Mouse (Mus musculus) hindbrain, embryonic 14.5 days (tissue): Measurements from ENCODE around the gene Cd59a. TPM values are rescaled to one million over a fixed set of nuclear protein-coding genes. Genes with fewer than 3 reads are reported as not detected.

Source experiments
- ATAC-seq: fragments of 200-750 bp; cut with Nextera tagmentation; 2 replicates; pipeline ENCODE4 v1.8.0; 2017; ENCODE audit warnings: moderate number of reproducible peaks, mild to moderate bottlenecking, moderate TSS enrichment, moderate library complexity; ENCODE audit not compliant: low FRiP score
- DNase-seq: peaks from one replicate; pipeline ENCODE4 v3.0.0-alpha.2; 2015; ENCODE audit warnings: low spot score
- H3K27ac ChIP-seq: fragments of 300-500 bp; sonication (generic); 2 replicates; pipeline ENCODE4 v1.5.1; 2014; ENCODE audit warnings: mild to moderate bottlenecking, moderate library complexity
- H3K27me3 ChIP-seq: fragments of 300-500 bp; sonication (generic); 2 replicates; pipeline ENCODE4 v1.6.1; 2014; ENCODE audit warnings: mild to moderate bottlenecking, low read length, mixed read lengths; ENCODE audit not compliant: control insufficient read depth, insufficient read depth
- H3K36me3 ChIP-seq: fragments of 300-500 bp; sonication (generic); replicated peaks from 2 replicates; pipeline ENCODE4 v1.6.1; 2014; ENCODE audit not compliant: control insufficient read depth, insufficient read depth
- H3K4me1 ChIP-seq: fragments of 300-500 bp; sonication (generic); replicated peaks from 2 replicates; pipeline ENCODE4 v1.6.1; 2014; ENCODE audit warnings: antibody characterized with exemption, low read length, mixed read lengths; ENCODE audit not compliant: control insufficient read depth, insufficient read depth
- H3K4me2 ChIP-seq: fragments of 300-500 bp; sonication (generic); replicated peaks from 2 replicates; pipeline ENCODE4 v1.6.1; 2014; ENCODE audit warnings: mild to moderate bottlenecking, moderate library complexity
- H3K4me3 ChIP-seq: fragments of 300-500 bp; sonication (generic); replicated peaks from 2 replicates; pipeline ENCODE4 v1.5.1; 2014; ENCODE audit warnings: mild to moderate bottlenecking, low read length
- H3K9ac ChIP-seq: fragments of 300-500 bp; sonication (generic); 2 replicates; pipeline ENCODE4 v1.6.1; 2014
- H3K9me3 ChIP-seq: fragments of 300-500 bp; sonication (generic); 2 replicates; pipeline ENCODE4 v1.6.1; 2016; ENCODE audit warnings: low read length; ENCODE audit not compliant: control insufficient read depth
- WGBS: fragments of 180-500 bp; shearing (Covaris S2); extraction: QIAGEN DNeasy Blood & Tissue Kit; methylation state at CpG from one replicate; pipeline ENCODE4 v1.1.7; 2014; 5-methylcytosine and 5-hydroxymethylcytosine counted together
- polyA plus RNA-seq: library from polyadenylated mRNA; unstranded; fragments of >200 nt; fragmentation: Nextera tagmentation; extraction: Ambion mirVana; gene quantifications from 2 replicates; pipeline ENCODE4 v1.2.1, GENCODE M21; 2014

Cd59a gene
- polyA plus RNA-seq, 1 experiment from 2014 or later = 16.6 TPM

GRCm38 (mm10) chr2:104147910-104148561 lies 52.4 kb downstream of the Cd59a start:
- DNase-seq (no peak), ATAC-seq (no peak)
- H3K4me2 ChIP-seq = no peak overlapping the region
- no peaks in the 10 kb centered on the region for H3K9me3 ChIP-seq
- H3K36me3 ChIP-seq = peaks cover 25% of the 10 kb centered on the region
- H3K9ac ChIP-seq = no peak overlapping the region
- no peak overlapping the region for H3K4me3 ChIP-seq
- WGBS = 74% methylated on average over 4 of the region's 4 CpGs
- H3K4me1 ChIP-seq = no peaks in the 10 kb centered on the region
- no peak overlapping the region for H3K27ac ChIP-seq
- H3K27me3 ChIP-seq = no peaks in the 10 kb centered on the region

- peaks cover 26% of the 10 kb centered on the region for H3K36me3 ChIP-seq
- no peak for ATAC-seq
- no peak overlapping the region for H3K4me2 ChIP-seq
- no peak overlapping the region for H3K27ac ChIP-seq
- no peak overlapping the region for H3K4me3 ChIP-seq
- DNase-seq = no peak
- H3K27me3 ChIP-seq = no peaks in the 10 kb centered on the region
- WGBS = 91% methylated on average over 6 of the region's 6 CpGs
- no peaks in the 10 kb centered on the region for H3K9me3 ChIP-seq
- no peaks in the 10 kb centered on the region for H3K4me1 ChIP-seq
- H3K9ac ChIP-seq = no peak overlapping the region
Measured at GRCm38 (mm10) chr2:104150608-104151397, 55.2 kb downstream of the Cd59a start.

GRCm38 (mm10) chr2:104153345-104153744 lies 57.7 kb downstream of the Cd59a start:
- Histone ChIP-seq H3K4me2 (no peak overlapping the region), H3K9ac (no peak overlapping the region), H3K9me3 (no peaks in the 10 kb centered on the region), H3K36me3 (peaks cover 20% of the 10 kb centered on the region), H3K4me1 (no peaks in the 10 kb centered on the region), H3K4me3 (no peak overlapping the region), H3K27ac (no peak overlapping the region), H3K27me3 (no peaks in the 10 kb centered on the region)
- WGBS = 75% methylated on average over 4 of the region's 4 CpGs
- no peak for DNase-seq
- no peak for ATAC-seq

DNA sequence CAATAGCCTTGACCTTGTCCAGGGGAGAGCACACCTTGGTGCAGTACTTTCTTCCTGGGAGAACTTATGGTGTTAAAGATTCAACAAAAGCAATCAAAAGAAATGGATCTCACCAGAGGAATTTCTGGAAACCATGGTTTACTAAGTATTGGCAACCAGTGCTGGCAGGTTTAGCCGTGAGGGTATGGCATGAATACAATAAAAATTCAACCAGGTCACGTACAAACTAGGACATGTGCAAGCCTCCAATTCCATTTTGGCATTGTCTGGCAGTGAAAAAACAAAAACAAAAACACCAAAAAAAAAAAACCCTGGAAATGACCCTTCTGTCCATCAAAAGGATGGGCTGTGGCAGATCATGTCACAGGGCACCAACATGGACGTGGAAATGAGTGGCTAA lies 58.3 kb downstream of the Cd59a start:
- ATAC-seq (no peak), DNase-seq (no peak)
- H3K9me3 ChIP-seq = no peaks in the 10 kb centered on the region
- H3K36me3 ChIP-seq = peaks cover 20% of the 10 kb centered on the region
- H3K27me3 ChIP-seq = no peaks in the 10 kb centered on the region
- no peak overlapping the region for H3K9ac ChIP-seq
- H3K4me1 ChIP-seq = no peaks in the 10 kb centered on the region
- H3K27ac ChIP-seq = no peak overlapping the region
- WGBS = 84% methylated on average over 3 of the region's 3 CpGs
- H3K4me3 ChIP-seq = no peak overlapping the region
- H3K4me2 ChIP-seq = no peak overlapping the region

DNA sequence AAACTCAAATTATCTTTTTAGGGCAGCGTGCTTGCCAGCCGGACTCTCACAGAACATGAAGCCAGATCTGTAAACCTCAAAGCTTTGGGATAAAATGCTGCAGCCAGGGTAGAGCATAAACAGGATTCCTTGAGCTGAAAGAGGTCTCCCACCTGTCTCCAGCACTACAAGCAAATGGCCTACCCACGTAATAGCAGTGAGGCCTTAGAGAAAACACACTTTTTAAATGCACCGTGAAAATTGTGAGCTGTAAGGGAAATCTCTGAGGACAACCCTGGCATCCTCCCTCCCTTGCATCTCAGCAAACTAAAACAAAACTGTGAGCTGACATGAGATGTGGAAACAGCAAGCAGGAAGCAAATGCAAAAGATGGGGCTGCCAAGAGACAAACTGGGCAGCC lies 62.2 kb downstream of the Cd59a start:
- Histone ChIP-seq H3K9me3 (no peaks in the 10 kb centered on the region), H3K4me3 (no peak overlapping the region), H3K36me3 (peaks cover 5% of the 10 kb centered on the region), H3K9ac (no peak overlapping the region), H3K4me2 (no peak overlapping the region), H3K4me1 (no peaks in the 10 kb centered on the region), H3K27me3 (no peaks in the 10 kb centered on the region), H3K27ac (no peak overlapping the region)
- 78% methylated on average over 4 of the region's 4 CpGs for WGBS
- DNase-seq = no peak
- ATAC-seq = no peak

- H3K27me3 ChIP-seq = no peaks in the 10 kb centered on the region
- H3K27ac ChIP-seq = no peak overlapping the region
- DNase-seq (no peak), ATAC-seq (no peak)
- no peak overlapping the region for H3K4me3 ChIP-seq
- peaks cover 8% of the 10 kb centered on the region; the same call in 1 of the 2 replicates for H3K4me1 ChIP-seq
- H3K4me2 ChIP-seq = no peak overlapping the region
- peaks cover 19% of the 10 kb centered on the region for H3K36me3 ChIP-seq
- 82% methylated on average over 7 of the region's 7 CpGs for WGBS
- no peak overlapping the region for H3K9ac ChIP-seq
- H3K9me3 ChIP-seq = no peaks in the 10 kb centered on the region
Measured at GRCm38 (mm10) chr2:104163418-104163817, 67.8 kb downstream of the Cd59a start.

GRCm38 (mm10) chr2:104163978-104164487 lies 68.4 kb downstream of the Cd59a start:
- no peak for DNase-seq
- ATAC-seq = no peak
- Histone ChIP-seq H3K36me3 (peaks cover 19% of the 10 kb centered on the region), H3K9me3 (no peaks in the 10 kb centered on the region), H3K4me3 (no peak overlapping the region), H3K4me1 (peaks cover 8% of the 10 kb centered on the region; the same call in 1 of the 2 replicates), H3K9ac (no peak overlapping the region), H3K27ac (no peak overlapping the region), H3K27me3 (no peaks in the 10 kb centered on the region), H3K4me2 (no peak overlapping the region)
- WGBS = 93% methylated on average over 4 of the region's 4 CpGs

Other genes starting within 250 kb of the Cd59a start
- 48.1 and 49.8 TPM in 2 replicates for gene Lmo2, start 137.8 kb upstream of the Cd59a start, polyA plus RNA-seq
- 68.3 and 76.8 TPM in 2 replicates for gene Fbxo3, start 68.1 kb upstream of the Cd59a start, polyA plus RNA-seq
- gene 4931422A03Rik, start 67.4 kb upstream of the Cd59a start, polyA plus RNA-seq = 2.5 and 2.9 TPM in 2 replicates
- gene Gm10912, start 30.0 kb upstream of the Cd59a start, polyA plus RNA-seq = not detected in 2 replicates
- not detected in 2 replicates for gene Gm10799, start 27.3 kb upstream of the Cd59a start, polyA plus RNA-seq
- gene Cd59b, start 26.0 kb upstream of the Cd59a start, polyA plus RNA-seq = 3.2 and 3.3 TPM in 2 replicates
- not detected in 2 replicates for gene A930018P22Rik, start 27.0 kb downstream of the Cd59a start, polyA plus RNA-seq